Mouse (Mus musculus): ENCODE measurements around the gene Il12rb1.

DNA sequence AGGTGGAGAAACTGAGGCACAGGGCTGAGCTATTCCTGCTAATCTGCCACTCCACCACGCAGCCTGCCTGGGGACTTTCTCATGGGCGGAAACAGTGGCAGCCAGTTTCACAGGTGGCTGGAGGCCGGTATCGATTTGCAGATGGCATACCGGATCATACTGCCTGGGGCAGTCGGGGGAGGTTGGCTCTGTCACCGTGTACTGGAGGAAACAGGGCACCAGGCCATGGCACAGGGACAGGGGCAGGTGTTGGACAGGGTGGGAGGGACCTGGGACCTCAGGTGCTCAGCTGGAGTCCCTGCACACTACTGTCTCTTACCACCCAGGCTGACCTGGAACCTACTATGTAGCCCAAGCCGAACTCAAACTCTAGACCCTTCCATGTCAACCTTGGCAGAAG, 17.6 kb downstream of the Il12rb1 start:
- TF ChIP-seq CTCF (IDR thresholded peaks at IDR 0.05; ENCODE audit: extremely low read depth, insufficient read length, insufficient replicate concordance, low read depth, low read length) (no peak), POLR2A (IDR thresholded peaks at IDR 0.05; ENCODE audit: low read depth, low read length) (no peak)

All from small intestine, adult 2 months (tissue).